Mouse (Mus musculus): ENCODE measurements around the gene Sec23ip. TPM values are rescaled to one million over a fixed set of nuclear protein-coding genes. Genes with fewer than 3 reads are reported as not detected.

The Sec23ip gene
- polyA plus RNA-seq (2015; fragmentation: Nextera tagmentation; extraction: Ambion mirVana), result 21.9 and 26.9 TPM in 2 replicates

GRCm38 (mm10) chr7:128744684-128745485 lies at the start of gene Sec23ip:
Gene Sec23ip, plus strand, starts transcription at chr7:128744943.

GRCm38 (mm10) chr7:128740334-128740733 lies 4.4 kb upstream of the Sec23ip start, which contains the start of gene Mcmbp:
Gene Mcmbp, minus strand, starts transcription at chr7:128740495.

Small RNAs within 50 kb of the gene (microRNA-seq; reads per million reads assigned to microRNA genes)
- gene Gm25778, result not detected

Other genes with a start within 250 kb of the Sec23ip start
- gene Bag3, start 221.3 kb upstream of the Sec23ip start, polyA plus RNA-seq (2015; fragmentation: Nextera tagmentation; extraction: Ambion mirVana), result 29.0 and 29.5 TPM in 2 replicates
- gene Inpp5f, start 133.6 kb upstream of the Sec23ip start, polyA plus RNA-seq (2015; fragmentation: Nextera tagmentation; extraction: Ambion mirVana), result 9.5 and 10.3 TPM in 2 replicates
- 32.8 and 33.4 TPM in 2 replicates for gene Mcmbp, start 4.4 kb upstream of the Sec23ip start, polyA plus RNA-seq (2015; fragmentation: Nextera tagmentation; extraction: Ambion mirVana)

All from urinary bladder, postnatal 0 days (tissue).